Mouse (Mus musculus) bone marrow, adult 2 months (tissue): ENCODE results near the gene Rcc2.

Experiments
- CTCF ChIP-seq: fragments of 200-500 bp; IDR thresholded peaks from 2 replicates; pipeline ENCODE4 v1.5.1; 2011; ENCODE audit warnings: low read length, control low read depth; ENCODE audit not compliant: control insufficient read depth, insufficient read depth
- POLR2A ChIP-seq: fragments of 200-500 bp; IDR thresholded peaks from 2 replicates; pipeline ENCODE4 v1.6.1; 2011; ENCODE audit warnings: low read depth, mild to moderate bottlenecking, control low read depth, low read length, borderline replicate concordance; ENCODE audit not compliant: control insufficient read depth

DNA sequence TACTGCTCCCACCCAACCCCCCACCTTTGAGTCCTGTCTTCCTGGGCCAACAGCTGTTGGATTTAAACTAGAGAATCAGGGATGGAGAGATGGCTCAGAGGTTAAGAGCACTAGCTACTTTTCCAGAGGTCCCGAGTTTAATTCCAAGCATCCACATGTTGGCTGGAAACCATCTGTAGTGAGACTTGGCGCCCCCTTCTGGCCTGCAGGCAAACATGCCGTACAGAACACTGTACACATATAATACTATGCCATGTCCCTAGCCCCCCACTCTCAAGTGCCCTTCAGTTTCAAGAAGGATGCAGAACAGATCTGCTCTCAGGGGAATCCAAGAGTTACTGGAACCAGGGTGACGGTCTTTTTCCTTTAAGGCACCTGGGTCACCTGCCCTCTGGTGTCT lies 31.3 kb downstream of the Rcc2 start:
- peak; percentile 62 for TF ChIP-seq CTCF
- no peak for TF ChIP-seq POLR2A
